Mouse (Mus musculus) adrenal gland, adult 10 weeks (tissue): ENCODE results near the gene Olfr1087. TPM values are rescaled to one million over a fixed set of nuclear protein-coding genes. Genes with fewer than 3 reads are reported as not detected.

ENCODE experiments used
- polyA plus RNA-seq: library from polyadenylated mRNA; stranded (reverse); fragments of 350-450 nt; fragmentation: Illumina TruSeq; extraction: RNeasy Lipid Tissue Mini Kit (QIAGEN cat#74804); gene quantifications from one replicate; pipeline ENCODE4 v1.2.3, GENCODE M21; 2014; ENCODE audit warnings: low read depth, low replicate concordance

Olfr1087 gene
- polyA plus RNA-seq, result not detected

DNA sequence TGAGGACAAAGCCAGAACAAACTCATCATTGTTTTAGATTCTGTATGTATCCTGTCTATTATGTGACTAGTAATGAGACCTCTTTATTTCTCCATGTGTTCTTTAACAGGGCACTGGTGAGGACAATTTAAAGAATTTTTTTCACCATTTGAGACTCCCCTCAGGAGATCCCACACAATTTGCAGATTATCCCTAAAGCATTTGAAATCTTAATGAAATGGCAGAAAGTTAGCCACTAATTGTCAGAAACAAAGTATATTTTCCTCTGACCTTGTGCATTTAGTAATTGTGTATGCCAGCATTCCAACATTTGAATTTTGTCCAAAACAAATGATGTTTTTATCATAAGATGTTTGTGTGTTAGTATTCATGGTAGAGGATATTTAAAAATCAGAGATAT, at the start of gene Olfr1087:
Olfr1087 (minus strand) TSS at position 101 of the 400 bp plus-strand sequence.

DNA sequence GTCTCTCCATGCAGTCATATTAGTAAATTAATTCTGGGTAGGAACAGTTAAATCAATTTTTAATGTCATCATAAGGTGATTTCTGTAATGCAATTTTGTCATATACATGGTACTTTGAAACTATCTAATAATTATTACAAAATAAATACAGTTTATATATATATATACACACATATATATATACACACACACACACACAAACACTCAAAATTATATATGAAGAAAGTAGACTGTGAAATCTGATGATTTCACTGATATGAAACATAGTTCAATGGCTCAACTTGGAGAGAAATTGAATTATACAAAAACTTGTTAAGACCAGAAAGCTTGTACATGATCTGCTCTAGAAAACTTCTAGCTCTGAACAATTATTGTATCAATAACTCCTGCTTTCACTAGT, 35.4 kb upstream of the Olfr1087 start, which contains the start of gene Olfr1089:
Olfr1089 (minus strand) TSS at position 101 of the 400 bp plus-strand sequence.

DNA sequence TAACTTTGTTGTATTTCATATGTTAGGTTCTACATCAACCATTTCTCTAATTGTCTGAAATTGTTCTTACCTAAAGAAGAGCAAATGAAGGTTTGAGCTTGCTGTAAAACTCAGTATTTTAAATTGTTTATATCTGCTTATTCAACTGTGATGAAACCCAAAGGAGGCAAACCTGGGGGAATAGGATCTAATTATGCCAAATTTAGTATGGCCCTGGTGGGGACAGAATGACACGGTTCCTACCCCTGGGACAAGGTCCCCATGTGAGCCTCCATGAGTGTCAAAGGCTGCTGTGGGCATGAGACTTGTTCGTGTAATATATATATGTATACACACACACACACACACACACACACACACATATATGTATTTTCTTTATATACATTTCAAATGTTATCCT, 18.2 kb downstream of the Olfr1087 start, which contains the start of gene Olfr1086:
Olfr1086 (minus strand) TSS at position 101 of the 400 bp plus-strand sequence.

DNA sequence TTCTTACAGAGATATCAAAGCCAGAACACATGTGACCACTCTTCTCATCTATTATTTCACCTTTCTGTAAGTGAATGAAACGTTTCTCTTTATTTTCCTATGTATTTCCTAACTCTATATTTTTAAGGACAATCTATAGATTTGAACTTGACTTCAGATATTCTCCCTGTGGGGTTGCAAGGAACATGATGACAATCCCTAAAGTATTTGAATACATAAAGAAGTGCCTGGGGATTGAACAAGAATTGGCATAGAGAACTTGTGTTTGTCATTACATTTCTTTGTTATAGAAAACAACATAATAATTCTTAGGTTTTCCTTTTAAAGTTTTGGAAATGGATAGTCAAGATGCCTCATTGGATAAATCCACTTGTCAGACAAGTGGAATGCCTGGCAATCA, 36.3 kb downstream of the Olfr1087 start, which contains the start of gene Olfr1085:
Olfr1085 (minus strand) TSS at position 101 of the 400 bp plus-strand sequence.

DNA sequence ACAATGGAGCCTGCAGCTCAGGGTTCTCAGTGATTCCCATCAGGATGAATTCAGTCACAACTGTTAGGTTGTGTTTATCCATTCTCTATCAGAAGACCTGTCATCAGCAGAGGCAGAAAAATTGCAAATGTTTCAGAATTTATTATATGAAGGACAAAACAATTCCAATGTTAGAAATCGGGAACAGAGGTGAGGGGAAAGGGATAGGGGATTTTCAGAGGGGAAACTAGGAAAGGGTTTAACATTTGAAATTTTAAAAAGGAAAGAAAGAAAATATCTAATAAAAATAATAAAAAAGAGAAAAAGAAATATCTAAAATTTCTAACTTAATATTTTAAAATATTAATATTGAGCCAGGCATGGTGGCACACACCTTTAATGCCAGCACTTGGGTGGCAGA, 58.6 kb downstream of the Olfr1087 start, which contains the start of gene Olfr1084:
Olfr1084 (minus strand) TSS at position 101 of the 400 bp plus-strand sequence.

Other genes with a start within 250 kb of the Olfr1087 start
- not detected for gene Olfr1065, start 247.8 kb downstream of the Olfr1087 start, polyA plus RNA-seq
- gene Olfr1066, start 242.1 kb downstream of the Olfr1087 start, polyA plus RNA-seq, result not detected
- not detected for gene Olfr228, start 211.0 kb downstream of the Olfr1087 start, polyA plus RNA-seq
- gene Olfr1076, start 189.9 kb downstream of the Olfr1087 start, polyA plus RNA-seq, result not detected
- gene Olfr1079, start 155.9 kb downstream of the Olfr1087 start, polyA plus RNA-seq, result not detected
- not detected for gene Olfr1080, start 140.2 kb downstream of the Olfr1087 start, polyA plus RNA-seq
- not detected for gene Olfr1082, start 99.4 kb downstream of the Olfr1087 start, polyA plus RNA-seq
- gene Olfr1084, start 58.7 kb downstream of the Olfr1087 start, polyA plus RNA-seq, result not detected
- not detected for gene Olfr1085, start 36.4 kb downstream of the Olfr1087 start, polyA plus RNA-seq
- gene Olfr1086, start 18.3 kb downstream of the Olfr1087 start, polyA plus RNA-seq, result not detected
- not detected for gene Olfr1089, start 35.3 kb upstream of the Olfr1087 start, polyA plus RNA-seq
- gene Olfr1090, start 60.6 kb upstream of the Olfr1087 start, polyA plus RNA-seq, result not detected
- not detected for gene Olfr1093, start 84.1 kb upstream of the Olfr1087 start, polyA plus RNA-seq
- gene Olfr141, start 111.6 kb upstream of the Olfr1087 start, polyA plus RNA-seq, result not detected
- not detected for gene Olfr1094, start 126.3 kb upstream of the Olfr1087 start, polyA plus RNA-seq
- not detected for gene Olfr1095, start 153.3 kb upstream of the Olfr1087 start, polyA plus RNA-seq
- not detected for gene Gm13723, start 176.4 kb upstream of the Olfr1087 start, polyA plus RNA-seq
- not detected for gene Olfr1097, start 193.8 kb upstream of the Olfr1087 start, polyA plus RNA-seq
- gene Olfr1098, start 226.2 kb upstream of the Olfr1087 start, polyA plus RNA-seq, result not detected